ENCODE assay signal across 19 mouse cellular contexts in genomic region chr4:149544892-149545291, GRCm38 (mm10). TPM values are rescaled to one million over a fixed set of nuclear protein-coding genes. Genes with fewer than 3 reads are reported as not detected.
DNase-seq lines count a peak whose midpoint lies in the region; ATAC-seq lines count a peak whose summit lies in the region.
"Had no signal": no experiment of that assay in that cellular context is flagged by ENCODE, and none has a peak within 500 bp of the region (broad histone marks: within the 10 kb centered on the region; RNA-seq: fewer than 3 reads in every experiment).

No protein-coding gene starts in this region.

- H3K36me3 ChIP-seq in heart, embryonic 14.5 days (ENCODE audit: control insufficient read depth, insufficient read depth, low read length) = peaks cover 18% of the 10 kb centered on the region
- H3K36me3 ChIP-seq in stomach, embryonic 16.5 days (ENCODE audit: control insufficient read depth, insufficient read depth, low read length) = 0 out of 2 replicates have a peak, but pooled peaks cover 3% of the 10 kb centered on the region

- ATAC-seq in heart, embryonic 14.5 days (ENCODE audit: insufficient number of reproducible peaks, insufficient read depth, low FRiP score, low read depth) = no peak
- ATAC-seq in stomach, embryonic 16.5 days (ENCODE audit: insufficient read depth, low FRiP score) = no peak
- ATAC-seq: forebrain, postnatal 0 days; inflammation-experienced regulatory T-cells, adult 6 months had no signal

- no peaks in the 10 kb centered on the region for H3K9me3 ChIP-seq in heart, embryonic 14.5 days (ENCODE audit: control insufficient read depth, low read length)
- H3K9me3 ChIP-seq in stomach, embryonic 16.5 days (replicated peaks; ENCODE audit: control insufficient read depth, low read length) = no peaks in the 10 kb centered on the region
- H3K9me3 ChIP-seq: heart, embryonic 12.5 days; hindbrain, embryonic 10.5 days; limb, embryonic 12.5 days; midbrain, embryonic 10.5 days; neural tube, embryonic 12.5 days had no signal

- no peak overlapping the region for H3K4me3 ChIP-seq in heart, embryonic 14.5 days (ENCODE audit: control insufficient read depth in 1 of 2, insufficient read depth in 1 of 2, low read depth in 1 of 2, low read length in 2 of 2)
- no peak overlapping the region for H3K4me3 ChIP-seq in stomach, embryonic 16.5 days (replicated peaks; ENCODE audit: low read length)
- H3K4me3 ChIP-seq: heart, embryonic 12.5 days; hindbrain, embryonic 10.5 days; layer of hippocampus, adult 2 months; left cerebral cortex, adult 2 months; limb, embryonic 12.5 days; midbrain, embryonic 10.5 days; neural tube, embryonic 12.5 days had no signal

- DNase-seq in heart, adult 11 months = no peak
- DNase-seq in left cerebral cortex, postnatal 4 days = peak; percentile 32
- DNase-seq in left cerebral cortex, adult 18-20 months (ENCODE audit: low spot score in 2 of 2) = no peak
- peak; percentile 63 for DNase-seq in gastrocnemius, postnatal 25 days
- no peak for DNase-seq in heart, postnatal 25 days (ENCODE audit: low spot score)
- DNase-seq: adrenal gland, postnatal 25 days; cerebellum, adult 9-10 months; forebrain, postnatal 0 days; thymus, postnatal 14 days had no signal

- peaks cover 4 to 15% of the 10 kb centered on the region in 2 experiments; a peak in 3 of 4 replicates for H3K4me1 ChIP-seq in heart, embryonic 14.5 days (ENCODE audit: control insufficient read depth in 2 of 2, insufficient read depth in 2 of 2, low read length in 2 of 2)
- 0 out of 2 replicates have a peak, but pooled peaks cover 3% of the 10 kb centered on the region for H3K4me1 ChIP-seq in stomach, embryonic 16.5 days (ENCODE audit: control insufficient read depth, insufficient read depth, low read length)
- H3K4me1 ChIP-seq: limb, embryonic 12.5 days had no signal

- 73% methylated on average over 8 of the region's 8 CpGs for WGBS in heart, embryonic 14.5 days
- 58% methylated on average over 8 of the region's 8 CpGs for WGBS in stomach, embryonic 16.5 days

- no peak overlapping the region for H3K4me2 ChIP-seq in heart, embryonic 14.5 days (ENCODE audit: low read length)
- no peak overlapping the region for H3K4me2 ChIP-seq in stomach, embryonic 16.5 days (ENCODE audit: low read depth, low read length)
- H3K4me2 ChIP-seq: heart, embryonic 12.5 days; limb, embryonic 12.5 days; neural tube, embryonic 12.5 days had no signal

- H3K9ac ChIP-seq in heart, embryonic 14.5 days (ENCODE audit: low read length) = 0 out of 2 replicates have a peak overlapping the region, but pooled peaks have one; percentile 8
- H3K9ac ChIP-seq in stomach, embryonic 16.5 days (ENCODE audit: low read length) = peak overlapping the region; percentile 49; the same call in 1 of the 2 replicates
- H3K9ac ChIP-seq: forebrain, postnatal 0 days; heart, embryonic 12.5 days; limb, embryonic 12.5 days; neural tube, embryonic 12.5 days had no signal

- H3K27ac ChIP-seq in heart, embryonic 14.5 days (replicated peaks in 1 of 2; ENCODE audit: control insufficient read depth in 1 of 2, insufficient read depth in 1 of 2, low read depth in 2 of 2, low read length in 2 of 2) = no peak overlapping the region
- peak overlapping the region; percentile 62; the same call in 1 of the 2 replicates for H3K27ac ChIP-seq in stomach, embryonic 16.5 days (ENCODE audit: low read length)
- H3K27ac ChIP-seq: hindbrain, embryonic 10.5 days; layer of hippocampus, adult 2 months; left cerebral cortex, adult 2 months; limb, embryonic 12.5 days; midbrain, embryonic 10.5 days; neural tube, embryonic 12.5 days had no signal

- no peaks in the 10 kb centered on the region for H3K27me3 ChIP-seq in heart, embryonic 14.5 days (ENCODE audit: control insufficient read depth, insufficient read depth, low read length)
- H3K27me3 ChIP-seq in stomach, embryonic 16.5 days (ENCODE audit: control insufficient read depth, insufficient read depth, low read length) = no peaks in the 10 kb centered on the region
- H3K27me3 ChIP-seq: heart, embryonic 12.5 days; limb, embryonic 12.5 days; neural tube, embryonic 12.5 days had no signal

- intact Hi-C loops in left cerebral cortex, postnatal 4 days (cut with DNase I) = no loop called here
- intact Hi-C loops in heart, postnatal 25 days (cut with DNase I) = loop anchor here (5.0 kb wide), 1 partner anchor 167 kb away; no protein-coding TSS in a partner anchor

RNA-seq across cellular contexts. Expression of gene Ctnnbip1, which starts 26.9 kb away (rescaled TPM):
- 35.4 and 43.1 TPM in 2 replicates for polyA plus RNA-seq in heart, embryonic 14.5 days (2014; fragmentation: Nextera tagmentation; extraction: Ambion mirVana)
- total RNA-seq in left cerebral cortex, postnatal 4 days (2021) = 10 to 100 TPM; 94.7 to 99.4 TPM
- total RNA-seq in left cerebral cortex, adult 18-20 months (2021) = 10 to 100 TPM; 33.0 to 33.3 TPM
- 10 to 100 TPM; 24.7 to 29.6 TPM for total RNA-seq in gastrocnemius, postnatal 25 days (2021)
- polyA plus RNA-seq in stomach, embryonic 16.5 days (2015; fragmentation: Nextera tagmentation; extraction: Ambion mirVana) = 56.2 and 57.3 TPM in 2 replicates
- 10 to 100 TPM; 33.0 to 35.4 TPM for total RNA-seq in heart, postnatal 25 days (2021)

RNA-seq across cellular contexts. Expression of gene Clstn1, which starts 41.4 kb away (rescaled TPM):
- polyA plus RNA-seq in heart, embryonic 14.5 days (2014; fragmentation: Nextera tagmentation; extraction: Ambion mirVana) = 18.2 and 18.5 TPM in 2 replicates
- total RNA-seq in left cerebral cortex, postnatal 4 days (2021) = 100 to 1,000 TPM; 494 to 507 TPM
- total RNA-seq in left cerebral cortex, adult 18-20 months (2021) = 1,000 to 10,000 TPM; 1,374 to 1,386 TPM
- total RNA-seq in gastrocnemius, postnatal 25 days (2021) = 10 to 100 TPM; 29.0 to 29.1 TPM
- 14.7 and 14.9 TPM in 2 replicates for polyA plus RNA-seq in stomach, embryonic 16.5 days (2015; fragmentation: Nextera tagmentation; extraction: Ambion mirVana)
- 10 to 100 TPM; 80.7 to 84.0 TPM for total RNA-seq in heart, postnatal 25 days (2021)

RNA-seq across cellular contexts. Expression of gene Lzic, which starts 59.9 kb away (rescaled TPM):
- polyA plus RNA-seq in heart, embryonic 14.5 days (2014; fragmentation: Nextera tagmentation; extraction: Ambion mirVana) = 32.1 and 39.8 TPM in 2 replicates
- total RNA-seq in left cerebral cortex, postnatal 4 days (2021) = 10 to 100 TPM; 63.7 to 66.2 TPM
- 10 to 100 TPM; 16.4 to 16.7 TPM for total RNA-seq in left cerebral cortex, adult 18-20 months (2021)
- total RNA-seq in gastrocnemius, postnatal 25 days (2021) = 10 to 100 TPM; 12.5 to 13.0 TPM
- 33.3 and 35.9 TPM in 2 replicates for polyA plus RNA-seq in stomach, embryonic 16.5 days (2015; fragmentation: Nextera tagmentation; extraction: Ambion mirVana)
- 10 to 100 TPM; 55.2 to 64.3 TPM for total RNA-seq in heart, postnatal 25 days (2021)

RNA-seq across cellular contexts. Expression of gene Nmnat1, which starts 59.9 kb away (rescaled TPM):
- polyA plus RNA-seq in heart, embryonic 14.5 days (2014; fragmentation: Nextera tagmentation; extraction: Ambion mirVana) = 13.4 and 14.8 TPM in 2 replicates
- total RNA-seq in left cerebral cortex, postnatal 4 days (2021) = 1 to 10 TPM; 5.9 to 6.0 TPM
- 1 to 10 TPM; 7.0 to 9.3 TPM for total RNA-seq in left cerebral cortex, adult 18-20 months (2021)
- 10 to 100 TPM; 22.8 to 23.4 TPM for total RNA-seq in gastrocnemius, postnatal 25 days (2021)
- polyA plus RNA-seq in stomach, embryonic 16.5 days (2015; fragmentation: Nextera tagmentation; extraction: Ambion mirVana) = 9.3 and 9.6 TPM in 2 replicates
- 10 to 100 TPM; 29.7 to 30.7 TPM for total RNA-seq in heart, postnatal 25 days (2021)

Comparison
In these comparisons a context has a peak if more than half of its experiments do, and no peak if none do; other contexts are left out.
1. DNase-seq: peak in left cerebral cortex, postnatal 4 days (single experiment) and gastrocnemius, postnatal 25 days (single experiment); none in heart, adult 11 months (single experiment), left cerebral cortex, adult 18-20 months (0 of 2) and heart, postnatal 25 days (single experiment).
2. RNA of gene Clstn1, which starts 41.4 kb away (total RNA-seq): 1,374 to 1,386 TPM in left cerebral cortex, adult 18-20 months and 494 to 507 TPM in left cerebral cortex, postnatal 4 days; 80.7 to 84.0 TPM in heart, postnatal 25 days and 29.0 to 29.1 TPM in gastrocnemius, postnatal 25 days; every median in the first group is over 4 times any median in the second.